Mouse (Mus musculus) heart, postnatal 10 days (tissue): ENCODE measurements at regions not wholly inside any gene's neighbourhood (a gene's known extent, or its start where the extent isn't known, plus 50 kb on each side); places are given as distances from the start of the nearest gene placed in this dataset.

Experiments used
- DNase-seq, 2 experiments: peaks; one replicate each; pipeline ENCODE4 v3.0.0; 2021
- intact Hi-C: fragments of 180-260 bp; cut with DNase I; formaldehyde crosslinking; loops from one replicate; pipeline ENCODE4 v1.15.1; 2025

- intact Hi-C loops = no loop called here
- no peak for DNase-seq
These were observed 173.0 kb upstream of the Zbtb20 start for GRCm38 (mm10) chr16:42702676-42703075.

GRCm38 (mm10) chr16:42681196-42681595 is 194.5 kb upstream of the Zbtb20 start:
- intact Hi-C loops = no loop called here

GRCm38 (mm10) chr16:42677211-42677610 is 198.5 kb upstream of the Zbtb20 start:
- intact Hi-C loops = loop anchor here (5.0 to 10.0 kb wide), 2 partner anchors 105 to 402 kb away; no protein-coding TSS in a partner anchor
- DNase-seq = peak; percentile 10 to 11

More at GRCm38 (mm10) chr16:42681196-42681595, 194.5 kb upstream of the Zbtb20 start:
- no peak for DNase-seq

GRCm38 (mm10) chr16:42676406-42677075 is 199.1 kb upstream of the Zbtb20 start:
- intact Hi-C loops = loop anchor here (5.0 to 10.0 kb wide), 2 partner anchors 106 to 402 kb away; no protein-coding TSS in a partner anchor

GRCm38 (mm10) chr16:42675031-42675430 is 200.7 kb upstream of the Zbtb20 start:
- intact Hi-C loops = loop anchor here (5.0 to 10.0 kb wide), 2 partner anchors 107 to 400 kb away; no protein-coding TSS in a partner anchor
- DNase-seq = no peak

More at GRCm38 (mm10) chr16:42676406-42677075, 199.1 kb upstream of the Zbtb20 start:
- DNase-seq = peak; percentile 14 to 18

- intact Hi-C loops = no loop called here
- DNase-seq = no peak
These were observed 209.1 kb upstream of the Zbtb20 start for GRCm38 (mm10) chr16:42666601-42667000.

GRCm38 (mm10) chr16:42651904-42652732 is 223.6 kb upstream of the Zbtb20 start:
- no peak for DNase-seq
- intact Hi-C loops = no loop called here

GRCm38 (mm10) chr16:42649767-42650166 is 225.9 kb upstream of the Zbtb20 start:
- intact Hi-C loops = no loop called here
- DNase-seq = no peak

- intact Hi-C loops = no loop called here
- DNase-seq = no peak
These were observed 227.0 kb upstream of the Zbtb20 start for GRCm38 (mm10) chr16:42648531-42649142.

- intact Hi-C loops = no loop called here
- no peak for DNase-seq
These were observed 227.9 kb upstream of the Zbtb20 start for GRCm38 (mm10) chr16:42647762-42648161.

GRCm38 (mm10) chr16:42635766-42636165 is 239.9 kb upstream of the Zbtb20 start:
- intact Hi-C loops = no loop called here
- DNase-seq = no peak

- intact Hi-C loops = no loop called here
- DNase-seq = no peak
These were observed 248.0 kb upstream of the Zbtb20 start for GRCm38 (mm10) chr16:42627675-42628074.

GRCm38 (mm10) chr16:42615920-42616319 is 259.8 kb upstream of the Zbtb20 start:
- intact Hi-C loops = no loop called here

GRCm38 (mm10) chr16:42612011-42612410 is 263.7 kb upstream of the Zbtb20 start:
- DNase-seq = no peak
- intact Hi-C loops = no loop called here

More at GRCm38 (mm10) chr16:42615920-42616319, 259.8 kb upstream of the Zbtb20 start:
- no peak for DNase-seq

GRCm38 (mm10) chr16:42608336-42608735 is 267.3 kb upstream of the Zbtb20 start:
- DNase-seq = no peak

GRCm38 (mm10) chr16:42592321-42592720 is 251.9 kb upstream of the Gap43 start:
- no peak for DNase-seq

More at GRCm38 (mm10) chr16:42608336-42608735, 267.3 kb upstream of the Zbtb20 start:
- intact Hi-C loops = no loop called here

GRCm38 (mm10) chr16:42591530-42591929 is 251.1 kb upstream of the Gap43 start:
- intact Hi-C loops = no loop called here
- no peak for DNase-seq

More at GRCm38 (mm10) chr16:42592321-42592720, 251.9 kb upstream of the Gap43 start:
- intact Hi-C loops = no loop called here

GRCm38 (mm10) chr16:42586196-42586595 is 245.7 kb upstream of the Gap43 start:
- intact Hi-C loops = no loop called here
- no peak for DNase-seq

- intact Hi-C loops = no loop called here
- DNase-seq = no peak
These were observed 235.1 kb upstream of the Gap43 start for GRCm38 (mm10) chr16:42575517-42575946.

GRCm38 (mm10) chr16:42574978-42575377 is 234.5 kb upstream of the Gap43 start:
- intact Hi-C loops = no loop called here
- no peak for DNase-seq
